Mouse (Mus musculus): ENCODE results near the gene Grpr. TPM values are rescaled to one million over a fixed set of nuclear protein-coding genes. Genes with fewer than 3 reads are reported as not detected.

Grpr gene
- 0.23 and 0.24 TPM in 2 replicates for polyA plus RNA-seq (2012; rRNA removed)

- DNase-seq (ENCODE audit: extremely low spot score in 1 of 2, low spot score in 1 of 2): peak; percentile 1 to 63
These were observed at the start of gene Grpr for GRCm38 (mm10) chrX:163549666-163550065. Gene Grpr, minus strand, starts transcription at chrX:163549677.

GRCm38 (mm10) chrX:163560521-163560920, 11.0 kb upstream of the Grpr start:
- DNase-seq (ENCODE audit: extremely low spot score in 1 of 2, low spot score in 1 of 2): no peak

GRCm38 (mm10) chrX:163547042-163547441, 2.4 kb downstream of the Grpr start:
- no peak for DNase-seq (ENCODE audit: extremely low spot score in 1 of 2, low spot score in 1 of 2)

- DNase-seq (ENCODE audit: extremely low spot score in 1 of 2, low spot score in 1 of 2): no peak
These were observed 16.6 kb downstream of the Grpr start for GRCm38 (mm10) chrX:163532836-163533235.

GRCm38 (mm10) chrX:163518963-163519541, 30.4 kb downstream of the Grpr start:
- no peak for DNase-seq (ENCODE audit: extremely low spot score in 1 of 2, low spot score in 1 of 2)

- DNase-seq (ENCODE audit: extremely low spot score in 1 of 2, low spot score in 1 of 2): no peak
These were observed 37.7 kb downstream of the Grpr start for GRCm38 (mm10) chrX:163511766-163512165.

GRCm38 (mm10) chrX:163502088-163502487, 47.4 kb downstream of the Grpr start:
- DNase-seq (ENCODE audit: extremely low spot score in 1 of 2, low spot score in 1 of 2): no peak

Other genes with a start within 250 kb of the Grpr start
- 0.67 and 1.0 TPM in 2 replicates for gene Rnf138rt1, start 211.7 kb upstream of the Grpr start, polyA plus RNA-seq (2012; rRNA removed)

Data from frontal cortex, adult 2 months (tissue).